Mouse (Mus musculus) adrenal gland, adult 18-20 months (tissue): ENCODE measurements at regions not wholly inside any gene's neighbourhood (a gene's known extent, or its start where the extent isn't known, plus 50 kb on each side); places are given as distances from the start of the nearest gene placed in this dataset.

Experiments used
- DNase-seq, 2 experiments: peaks; one replicate each; pipeline ENCODE4 v3.0.0; 2021 to 2022; ENCODE audit warnings: low spot score in 2 of 2

DNA sequence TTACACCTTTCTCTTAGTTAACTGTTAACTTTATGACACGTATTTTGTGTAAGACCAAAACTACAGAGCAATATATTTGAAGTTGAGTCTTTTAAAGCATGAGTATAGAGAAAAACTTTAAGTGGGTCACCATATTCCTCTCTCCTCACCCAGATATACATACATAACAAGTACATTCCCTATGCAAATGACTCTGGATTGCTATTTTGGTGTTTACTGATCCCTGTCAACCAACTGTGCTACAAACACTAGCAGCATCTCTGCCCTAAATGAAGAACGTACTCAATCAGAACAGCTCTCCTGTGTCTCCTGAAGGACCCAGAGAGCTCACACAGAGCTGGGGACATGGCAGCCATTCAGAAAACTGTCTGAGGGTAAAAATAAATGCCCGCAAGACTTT is 363.4 kb upstream of the Rack1 start:
- DNase-seq: no peak

DNA sequence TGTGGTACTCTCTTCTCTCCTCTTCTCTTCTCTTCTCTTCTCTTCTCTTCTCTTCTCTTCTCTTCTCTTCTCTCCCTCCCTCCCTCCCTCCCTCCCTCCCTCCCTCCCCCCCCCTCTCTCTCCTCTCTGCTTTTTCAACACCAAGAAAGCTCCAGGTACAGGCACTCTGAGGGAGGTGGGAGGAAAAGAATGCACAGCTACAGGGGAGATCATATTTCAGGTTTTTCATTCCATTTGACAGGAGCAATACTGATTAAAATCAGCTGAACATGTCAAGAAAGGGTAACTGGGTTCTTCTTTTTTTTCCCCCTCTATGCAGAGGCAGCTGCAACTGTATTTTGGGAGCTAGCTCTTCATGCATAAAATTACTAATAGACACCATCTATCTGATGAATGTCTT is 368.8 kb upstream of the Rack1 start:
- no peak for DNase-seq

DNA sequence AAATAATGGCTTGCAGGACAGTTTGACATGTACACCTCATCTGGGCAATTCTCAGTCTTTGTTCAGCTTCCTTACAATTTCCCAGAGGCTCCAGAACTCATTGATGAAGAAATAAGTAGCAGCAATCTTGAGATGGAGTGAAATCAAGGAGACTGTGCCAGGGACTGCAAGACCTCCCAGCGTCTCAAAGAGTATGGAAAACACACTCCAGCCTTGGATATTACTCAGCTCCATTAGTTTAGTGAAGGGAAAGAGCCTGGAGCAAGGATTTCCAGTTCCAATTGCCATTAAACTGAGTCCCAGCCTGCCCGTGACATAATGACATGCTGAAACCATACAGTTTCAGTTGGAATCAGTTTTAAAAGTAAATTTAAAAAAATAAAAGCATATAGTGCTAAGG is 372.7 kb upstream of the Rack1 start:
- no peak for DNase-seq

DNA sequence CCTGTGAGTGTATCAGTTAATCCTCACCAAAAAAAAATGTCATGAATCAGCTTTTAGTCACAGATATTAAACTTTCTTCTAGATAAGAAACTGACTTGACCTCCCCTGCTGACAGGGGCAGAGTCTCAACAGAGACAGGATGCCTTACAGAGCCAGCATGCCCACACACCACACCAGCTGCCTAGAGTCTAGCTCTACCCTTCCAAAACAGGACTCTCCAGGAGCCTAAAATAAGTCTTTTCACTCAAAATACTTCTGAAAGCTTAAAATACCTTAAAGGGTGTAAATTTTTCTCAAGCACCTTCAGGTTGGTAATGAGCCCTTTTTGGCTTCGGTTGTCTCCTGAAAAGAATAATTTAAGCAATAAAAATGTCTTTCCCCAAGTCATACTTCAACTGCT is 373.7 kb upstream of the Rack1 start:
- no peak for DNase-seq

DNA sequence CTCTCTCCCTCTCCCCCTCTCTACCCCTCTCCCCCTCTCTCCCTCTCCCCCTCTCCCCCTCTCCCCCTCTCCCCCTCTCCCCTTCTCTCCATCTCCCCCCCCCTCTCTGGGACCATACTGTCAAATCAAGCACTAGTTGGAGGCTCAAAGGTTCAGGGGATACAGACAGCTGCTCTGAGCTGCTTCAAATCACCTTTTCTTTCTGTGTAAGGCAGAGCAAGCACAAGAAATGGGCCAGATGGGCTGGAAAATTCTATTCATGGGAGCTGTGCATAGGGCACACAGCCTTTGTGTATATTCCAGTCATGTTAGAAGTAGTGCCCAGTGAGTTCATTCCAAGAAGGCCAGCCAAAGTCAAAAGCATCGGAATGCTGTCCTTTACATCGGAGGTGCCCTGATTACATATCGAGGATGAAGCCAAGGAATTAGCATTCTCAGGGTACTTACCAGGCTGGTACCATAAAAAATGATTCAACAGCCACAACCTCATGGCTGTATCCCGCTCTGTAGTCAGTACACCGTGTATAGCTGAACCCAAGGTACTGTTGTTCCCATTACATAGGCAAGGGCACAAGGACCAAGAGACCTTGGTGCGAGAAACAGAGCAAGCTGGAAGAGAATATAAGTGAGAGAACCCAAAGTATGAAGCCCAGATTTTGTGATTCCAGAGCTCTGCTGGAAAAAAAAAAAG is 381.9 kb upstream of the Rack1 start:
- no peak for DNase-seq

DNA sequence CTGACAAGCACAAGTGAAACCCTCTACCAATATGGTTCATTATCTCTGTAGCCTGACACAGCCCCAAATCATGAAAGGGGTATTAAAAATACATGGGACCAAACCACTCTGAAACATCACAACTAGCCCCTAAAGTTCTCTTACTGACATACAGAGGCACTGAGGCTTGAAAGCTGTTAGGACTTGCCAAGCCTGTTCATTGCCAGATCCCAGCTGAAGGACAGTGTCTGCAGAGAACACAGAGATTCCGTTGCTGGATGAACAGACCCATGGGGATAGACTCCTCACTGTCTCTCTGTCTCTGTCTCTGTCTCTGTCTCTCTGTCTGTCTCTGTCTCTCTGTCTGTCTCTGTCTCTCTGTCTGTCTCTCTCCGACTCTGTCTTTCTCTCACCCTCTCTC is 382.5 kb upstream of the Rack1 start:
- no peak for DNase-seq

DNA sequence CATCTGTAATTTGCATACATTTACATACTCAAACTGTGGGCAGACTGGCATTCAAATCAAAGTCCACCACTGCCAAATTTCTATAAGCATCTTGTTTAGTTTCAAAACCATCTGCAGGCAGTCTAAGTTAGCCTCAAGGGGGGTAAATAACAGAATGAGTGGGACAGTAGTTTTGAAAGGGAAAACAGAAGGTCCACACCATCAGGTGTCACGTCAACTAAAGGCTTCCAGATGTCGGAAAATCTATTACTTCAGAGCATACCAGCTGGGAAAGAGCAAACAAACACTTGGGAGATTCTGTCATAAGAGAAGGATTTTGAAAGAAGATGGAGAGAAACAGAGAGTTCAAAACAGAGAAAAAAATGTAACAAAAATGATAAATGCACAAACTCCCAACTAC is 402.1 kb upstream of the Rack1 start:
- DNase-seq: no peak

DNA sequence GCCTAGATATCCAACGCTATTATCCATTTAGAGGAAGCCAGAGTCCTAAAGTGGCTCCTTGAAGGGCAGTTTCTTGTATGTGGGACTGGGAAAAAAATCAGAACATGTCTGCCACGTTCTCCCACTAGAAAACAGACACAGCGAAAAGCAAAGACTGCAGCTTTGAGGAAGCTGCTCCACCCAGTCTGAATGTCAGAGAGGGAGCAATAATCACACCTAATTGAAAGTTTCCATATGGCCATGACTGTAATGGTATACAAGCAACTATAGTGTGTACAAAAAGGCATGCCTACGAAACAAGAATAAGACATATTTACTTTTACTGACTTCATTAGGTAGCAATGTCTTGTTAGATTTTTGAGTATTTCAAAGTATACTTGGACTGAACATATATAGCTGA is 392.7 kb upstream of the Sgcd start:
- no peak for DNase-seq

DNA sequence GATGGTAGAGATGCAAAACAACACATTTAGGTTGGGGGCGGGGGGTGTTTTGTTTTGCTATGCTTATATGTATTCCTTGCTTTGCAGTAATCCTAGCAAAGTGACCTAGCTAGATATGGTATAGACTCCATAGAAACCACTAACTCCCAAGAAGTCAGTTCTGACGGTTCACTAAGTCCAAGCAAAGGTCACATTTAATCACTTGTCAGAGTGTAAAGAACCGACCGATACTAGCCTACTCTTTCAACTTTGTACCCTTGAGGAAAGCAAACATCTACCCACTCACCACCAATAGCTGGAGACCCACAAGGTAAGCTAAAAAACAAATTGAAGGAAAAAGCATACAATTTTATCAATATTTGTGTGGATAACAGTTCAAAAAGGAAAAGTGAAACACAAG is 389.3 kb upstream of the Sgcd start:
- DNase-seq: no peak

DNA sequence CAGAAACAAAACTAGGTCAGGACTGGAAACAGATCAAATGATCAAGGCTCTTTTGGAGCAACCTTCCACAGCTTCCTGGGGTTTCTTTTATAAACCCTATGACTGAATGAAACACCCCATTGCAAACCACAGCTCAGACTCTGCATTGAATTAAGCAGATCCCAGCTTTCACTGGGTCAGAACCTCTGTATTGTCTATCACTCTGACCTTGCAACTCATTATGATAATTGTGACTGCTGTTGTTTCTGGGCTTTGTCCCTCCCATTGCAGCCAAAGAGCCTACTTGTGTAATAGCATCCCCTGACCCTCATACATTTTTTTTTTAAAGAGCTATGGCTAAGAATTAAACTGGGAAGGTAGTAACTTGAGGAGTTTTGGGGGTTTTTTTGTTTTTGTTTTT is 388.5 kb upstream of the Sgcd start:
- DNase-seq: no peak

DNA sequence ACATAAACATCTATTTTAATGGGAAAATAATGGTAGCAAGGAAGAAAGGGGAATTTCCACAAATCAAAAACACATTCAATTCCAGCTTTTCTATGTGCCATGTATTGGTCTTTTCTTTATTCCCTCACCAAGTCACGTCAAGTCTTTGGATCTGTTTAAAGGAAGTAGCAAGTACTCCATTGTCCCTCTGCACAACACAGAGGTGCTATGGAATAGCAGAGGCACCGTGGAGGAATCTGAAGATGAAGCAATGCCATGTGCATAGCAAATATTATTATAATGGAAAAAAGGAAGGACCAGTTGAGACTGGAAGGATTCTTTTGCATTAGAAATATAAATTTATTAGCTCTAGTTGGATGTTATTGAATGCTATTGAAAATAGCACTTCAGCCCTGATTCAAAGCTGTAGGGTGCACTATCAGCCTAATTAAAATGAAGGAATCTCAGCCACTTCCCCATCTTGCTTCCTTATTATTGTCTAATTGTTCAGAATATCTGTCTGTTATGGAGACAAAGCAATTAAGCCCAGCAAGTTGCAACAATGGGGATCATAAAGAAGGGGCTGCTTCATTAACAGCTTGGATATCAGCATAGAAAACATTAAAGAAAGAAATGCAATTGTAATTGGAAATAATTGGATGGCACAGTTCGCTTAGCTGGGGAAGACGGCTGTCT is 362.7 kb upstream of the Sgcd start:
- DNase-seq: no peak

DNA sequence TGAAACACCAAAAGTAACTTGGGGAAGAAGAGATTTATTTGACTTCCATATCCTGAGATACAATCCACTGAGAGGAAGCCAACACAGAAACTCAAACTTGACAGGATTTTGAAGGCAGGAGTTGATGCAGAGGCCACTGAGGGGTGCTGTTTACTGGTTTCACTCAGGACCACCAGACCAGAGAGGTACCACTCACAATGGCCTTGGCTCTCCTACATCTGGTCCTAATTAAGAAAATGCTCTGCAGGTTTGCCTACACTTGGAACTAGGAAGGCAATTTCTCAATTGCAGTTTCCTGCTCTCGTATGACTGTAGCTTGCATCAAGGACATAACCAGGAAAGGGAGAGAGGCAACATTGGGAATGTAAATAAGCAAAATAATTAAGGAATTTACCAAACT is 325.7 kb upstream of the Sgcd start:
- DNase-seq: no peak

DNA sequence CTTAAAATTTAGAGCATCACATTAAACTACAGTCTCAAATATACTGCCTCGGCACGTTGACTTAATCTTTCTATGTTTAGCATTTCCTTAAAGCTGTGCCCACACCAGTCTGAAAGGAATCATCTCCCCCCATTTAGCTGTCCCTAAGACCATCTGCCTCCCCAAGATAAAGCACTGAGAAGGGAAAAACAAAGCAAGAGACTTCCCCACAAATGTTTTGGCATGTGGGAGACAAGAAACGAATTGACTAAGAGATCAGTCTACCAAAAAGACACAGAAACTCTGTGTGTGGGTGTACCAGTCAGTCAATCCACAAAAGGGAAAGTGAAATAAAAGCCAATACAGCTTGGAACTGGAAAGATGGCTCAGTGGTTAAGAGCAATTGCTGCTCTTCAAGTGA is 306.6 kb upstream of the Sgcd start:
- DNase-seq: no peak

DNA sequence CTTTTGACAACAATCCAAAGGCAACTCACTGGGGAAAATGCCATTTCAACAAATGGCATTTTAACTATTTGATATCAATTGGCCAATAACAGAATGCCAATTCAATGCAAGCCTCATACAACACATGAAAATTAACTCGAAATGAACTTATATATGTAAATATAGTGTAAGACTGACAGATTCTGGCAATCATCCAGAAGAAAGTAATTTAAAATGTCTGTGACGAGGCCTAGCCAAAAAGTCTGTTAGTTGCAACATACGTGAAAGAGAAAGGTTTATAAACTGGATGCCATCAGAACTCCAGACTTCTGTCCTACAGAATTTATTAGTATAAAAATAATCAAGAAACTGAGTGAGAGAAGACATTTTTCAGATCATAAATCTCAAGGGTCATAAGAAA is 273.7 kb upstream of the Sgcd start:
- no peak for DNase-seq

DNA sequence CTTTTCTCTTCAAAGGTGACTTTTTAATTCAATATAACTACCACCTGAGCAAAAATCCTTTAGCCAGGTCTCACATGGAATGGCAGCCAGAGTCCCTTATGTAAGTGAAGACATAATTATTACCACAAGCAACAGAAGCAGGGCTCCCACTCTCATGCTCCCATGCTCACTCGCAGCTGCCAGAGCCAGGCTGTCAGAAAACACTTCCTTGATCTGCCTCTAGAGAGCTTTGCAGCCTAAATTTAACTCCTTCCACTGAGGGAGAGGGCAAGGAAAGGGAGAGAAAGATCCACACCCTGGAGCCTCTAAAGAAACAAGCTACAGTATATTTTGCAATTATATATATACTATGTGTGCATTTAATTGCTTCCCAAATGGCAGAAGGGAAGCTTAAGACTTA is 272.3 kb upstream of the Sgcd start:
- DNase-seq: no peak

DNA sequence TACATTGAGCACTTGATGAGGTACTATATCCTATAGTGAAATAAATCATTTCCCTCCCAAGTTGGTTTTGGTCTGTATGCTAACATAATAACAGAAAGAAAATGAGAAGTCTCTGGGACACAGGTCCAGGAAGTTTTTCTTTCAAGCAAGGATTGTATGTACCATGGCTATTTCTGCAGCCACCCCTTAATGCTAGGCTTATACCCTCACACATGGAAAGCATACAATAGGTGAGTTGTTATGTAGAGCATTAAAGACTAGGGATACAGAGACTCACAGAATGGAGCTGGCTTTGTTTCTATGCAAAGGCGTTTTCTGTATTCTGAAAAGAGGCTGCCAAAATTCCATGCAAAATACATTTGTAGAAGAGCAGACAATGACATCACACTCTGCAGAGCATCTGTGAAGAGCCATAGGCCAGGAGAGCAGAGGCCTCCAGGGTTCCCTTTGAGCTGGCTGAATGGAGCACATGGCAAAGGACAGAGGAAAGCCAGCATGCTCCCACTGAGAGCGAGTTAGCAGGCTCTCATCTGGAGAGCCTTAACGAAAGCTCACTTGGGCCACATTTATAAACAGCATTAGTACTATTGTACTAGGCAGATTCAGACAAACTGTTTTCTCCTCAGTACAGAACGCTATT is 262.0 kb upstream of the Sgcd start:
- DNase-seq: no peak

DNA sequence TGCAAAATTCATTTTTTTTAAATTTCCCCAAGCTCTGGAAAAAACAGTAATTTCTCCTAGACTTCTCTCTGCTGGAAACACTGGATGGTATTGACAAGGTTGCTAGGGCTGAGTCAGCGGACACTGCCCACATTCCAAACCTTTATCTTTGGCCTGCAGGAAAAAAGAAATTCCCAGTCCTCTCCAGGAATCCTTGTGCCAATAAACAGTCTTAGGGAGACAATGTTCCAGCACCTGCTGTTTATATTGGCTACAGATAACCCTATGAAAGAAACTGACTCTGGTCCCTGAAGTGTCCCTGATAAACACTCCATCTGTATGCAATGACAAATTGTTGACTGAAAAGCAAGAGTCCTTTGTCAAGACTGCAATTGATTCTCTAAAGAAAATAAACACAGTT is 260.5 kb upstream of the Sgcd start:
- no peak for DNase-seq

DNA sequence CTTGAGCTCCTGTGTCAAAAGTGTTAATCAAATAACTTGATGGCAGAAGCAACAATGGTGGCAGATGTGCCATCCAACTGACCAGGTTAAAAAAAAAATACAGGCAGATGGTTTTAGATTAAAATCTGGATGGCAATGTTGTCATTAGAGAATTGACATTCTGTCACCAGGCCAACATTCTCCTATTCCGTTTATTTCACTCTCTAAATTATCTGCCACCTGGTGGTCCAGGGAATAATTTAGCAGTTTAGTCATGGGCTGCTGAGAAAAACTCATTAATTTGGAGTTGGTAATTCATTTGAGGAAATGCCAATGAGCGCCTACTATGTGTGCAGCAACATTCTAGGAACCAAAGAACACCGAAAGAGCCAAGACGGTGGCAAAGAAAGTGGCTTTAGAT is 232.4 kb upstream of the Sgcd start:
- DNase-seq: no peak

DNA sequence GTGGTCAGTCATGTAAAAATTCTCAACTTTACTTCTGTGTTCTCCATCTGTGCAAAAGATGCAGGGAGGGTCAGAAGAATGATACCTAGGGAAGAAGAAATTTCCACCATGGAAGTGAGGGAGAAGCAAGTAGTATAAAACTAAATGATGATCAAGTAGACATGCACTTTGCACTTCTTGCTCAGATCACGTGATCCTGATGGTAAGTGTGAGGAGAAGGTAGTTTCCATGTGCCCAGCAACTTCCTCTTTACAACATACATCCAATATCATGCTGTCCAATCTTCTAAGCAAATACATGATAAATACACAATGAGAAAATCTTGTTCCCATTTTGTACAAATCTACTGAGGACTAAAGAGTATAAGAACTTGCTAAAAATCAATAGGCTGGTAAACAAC is 230.4 kb upstream of the Sgcd start:
- DNase-seq: no peak

DNA sequence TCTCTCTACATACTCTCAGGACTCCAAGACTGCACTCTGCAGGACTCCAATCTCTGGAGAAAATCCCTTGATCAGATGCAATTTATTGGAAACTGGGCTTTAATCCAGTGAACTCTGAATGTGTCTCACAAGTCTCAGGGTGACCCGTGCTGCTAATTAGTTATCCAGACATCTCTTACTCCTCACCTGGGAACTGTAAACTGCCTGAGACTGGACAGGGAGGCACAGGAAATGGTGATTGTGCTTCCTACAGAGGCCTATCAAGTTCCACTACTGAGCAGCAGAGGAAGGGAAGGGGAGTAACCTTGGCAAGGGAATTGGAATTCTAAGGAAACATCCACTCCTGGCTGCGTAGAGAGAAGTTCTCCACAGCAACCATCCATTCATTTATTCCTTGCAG is 228.0 kb upstream of the Sgcd start:
- DNase-seq: no peak

DNA sequence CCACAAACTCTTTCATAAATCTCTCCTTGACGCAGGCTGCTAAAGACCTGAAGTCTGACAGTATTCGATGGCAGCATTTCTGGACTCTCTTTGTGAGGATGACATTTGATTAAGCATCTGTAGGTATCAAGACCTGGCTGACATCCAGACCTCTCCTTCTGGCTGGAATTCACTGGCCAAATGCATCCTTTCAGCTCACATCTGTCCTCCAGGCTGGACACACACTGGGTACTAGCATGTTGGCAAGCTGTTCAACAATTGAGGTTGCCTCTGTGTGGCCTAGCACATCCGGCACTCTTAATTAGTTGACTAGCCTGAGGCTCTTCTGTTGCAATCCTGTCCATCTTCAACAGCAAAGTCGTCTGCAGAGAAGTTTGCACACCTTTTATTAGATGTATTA is 197.8 kb upstream of the Sgcd start:
- DNase-seq: no peak

DNA sequence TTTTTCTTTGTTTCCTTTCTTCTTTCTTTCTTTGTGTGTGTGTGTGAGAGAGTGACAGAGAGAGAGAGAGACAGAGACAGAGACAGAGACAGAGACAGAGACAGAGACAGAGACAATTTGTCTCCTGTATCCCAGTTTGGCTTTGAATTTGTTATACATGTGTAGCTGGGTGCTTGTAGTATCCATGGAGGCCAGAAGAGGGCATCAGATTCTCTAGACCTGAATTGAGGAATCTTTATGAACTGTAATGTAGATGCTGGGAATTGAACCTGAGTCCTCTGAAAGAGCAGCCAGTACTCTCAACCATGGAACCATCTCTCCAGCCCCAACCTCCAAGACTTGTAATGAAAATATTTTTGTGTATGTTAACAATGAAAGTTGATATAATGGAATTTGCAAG is 190.2 kb upstream of the Sgcd start:
- peak in 1 of 2 experiments; percentile 7 for DNase-seq

DNA sequence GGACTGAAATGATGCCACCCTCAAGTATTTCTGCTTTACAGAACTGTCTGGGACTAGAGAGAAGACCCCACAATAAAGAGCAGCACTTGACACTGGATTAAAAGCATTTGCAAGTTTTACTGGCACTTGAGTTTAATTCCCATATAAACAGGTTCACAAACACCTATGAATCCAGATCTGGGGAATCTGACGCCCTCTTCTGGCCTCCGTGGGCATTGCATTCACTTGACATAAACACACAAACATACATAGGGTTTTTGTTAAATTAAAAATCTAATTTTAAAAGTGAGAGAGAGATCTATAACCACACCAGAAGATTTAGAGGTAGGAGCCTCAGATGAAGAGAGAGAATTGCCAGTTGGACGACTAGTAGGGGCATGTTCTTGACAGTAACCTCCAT is 189.4 kb upstream of the Sgcd start:
- DNase-seq: no peak
